Mouse (Mus musculus): ENCODE data around the gene Zfp423. TPM values are rescaled to one million over a fixed set of nuclear protein-coding genes. Genes with fewer than 3 reads are reported as not detected.

Zfp423 gene
- total RNA-seq, 2 experiments from 2014 or later = 27.1 to 29.8 TPM

DNA sequence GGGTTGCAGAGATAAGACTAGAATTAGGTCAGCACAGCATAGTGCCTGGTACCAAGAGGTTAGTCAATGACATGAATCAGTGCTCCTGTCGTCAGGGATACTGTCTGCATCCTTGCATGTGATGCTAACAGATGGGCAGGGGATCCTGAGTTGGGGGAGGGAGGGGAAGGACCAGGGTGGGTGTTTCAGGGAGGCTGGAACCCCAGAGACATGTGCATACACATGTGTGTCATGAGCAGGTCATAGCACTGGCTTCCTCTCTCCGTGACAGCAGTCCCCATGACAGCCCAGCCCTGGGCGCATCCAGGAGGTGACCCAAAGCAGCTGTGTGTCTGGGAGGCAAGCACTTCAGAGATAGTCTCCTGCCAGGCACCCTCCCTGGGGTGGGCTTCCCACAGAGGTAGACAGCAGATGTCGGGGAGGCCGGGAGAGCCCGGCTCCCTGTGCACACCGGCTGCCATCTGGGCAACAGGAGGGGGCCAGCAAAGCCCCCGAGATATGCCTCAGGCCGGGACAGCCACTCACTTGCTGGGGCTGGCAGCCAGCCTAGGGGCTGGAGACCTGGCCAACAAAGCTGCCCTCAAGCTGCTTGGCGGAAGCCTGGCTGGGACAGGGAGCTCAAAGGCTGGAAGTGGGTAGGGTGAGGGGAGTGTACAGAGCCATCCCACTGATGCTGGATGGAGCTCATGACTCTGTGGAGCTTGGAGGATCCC is 272.3 kb downstream of the Zfp423 start:
- DNase-seq (ENCODE audit: low spot score in 2 of 2) = no peak
- intact Hi-C loops (cut with DNase I) = no loop called here

DNA sequence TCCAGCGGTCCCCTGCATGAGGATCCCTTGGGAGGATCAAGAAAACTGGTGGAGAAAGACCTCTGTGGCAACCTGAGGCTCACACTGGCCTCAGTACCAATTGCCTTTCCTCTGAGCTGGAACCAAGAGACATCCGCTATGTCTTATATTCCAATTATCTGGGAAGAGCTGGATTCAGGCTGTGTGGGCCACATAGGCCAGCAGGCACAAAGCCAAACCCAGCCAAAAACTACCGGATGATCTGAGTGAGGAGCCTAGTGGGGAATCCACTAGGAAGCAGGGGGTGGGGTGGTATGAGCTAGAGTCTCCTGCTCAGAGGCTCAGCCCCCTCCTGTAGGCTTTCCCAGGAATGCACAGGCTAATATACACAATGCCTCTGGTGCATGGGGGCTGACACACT is 273.4 kb downstream of the Zfp423 start:
- DNase-seq (ENCODE audit: low spot score in 2 of 2) = no peak
- intact Hi-C loops (cut with DNase I) = no loop called here

DNA sequence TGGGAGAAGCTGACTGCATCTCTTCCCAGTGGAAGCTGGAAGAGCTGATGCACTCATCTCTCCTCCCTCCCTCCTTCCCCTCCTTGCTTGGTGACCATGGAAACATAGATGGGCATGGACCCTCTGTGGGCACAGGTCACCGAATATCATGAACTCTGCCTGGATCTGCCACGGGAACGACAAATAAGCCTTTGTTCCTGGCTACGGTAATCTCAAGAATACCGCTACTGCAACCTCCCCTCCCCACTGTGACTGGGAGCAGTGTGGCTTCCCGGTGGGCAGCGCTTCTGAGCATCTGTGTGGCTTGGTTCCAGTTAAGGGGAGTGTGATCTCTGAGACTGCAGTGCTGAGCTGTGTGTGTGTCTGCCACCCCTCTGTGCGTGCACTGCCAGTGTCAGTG is 274.0 kb downstream of the Zfp423 start:
- no peak for DNase-seq (ENCODE audit: low spot score in 2 of 2)
- intact Hi-C loops (cut with DNase I) = no loop called here

DNA sequence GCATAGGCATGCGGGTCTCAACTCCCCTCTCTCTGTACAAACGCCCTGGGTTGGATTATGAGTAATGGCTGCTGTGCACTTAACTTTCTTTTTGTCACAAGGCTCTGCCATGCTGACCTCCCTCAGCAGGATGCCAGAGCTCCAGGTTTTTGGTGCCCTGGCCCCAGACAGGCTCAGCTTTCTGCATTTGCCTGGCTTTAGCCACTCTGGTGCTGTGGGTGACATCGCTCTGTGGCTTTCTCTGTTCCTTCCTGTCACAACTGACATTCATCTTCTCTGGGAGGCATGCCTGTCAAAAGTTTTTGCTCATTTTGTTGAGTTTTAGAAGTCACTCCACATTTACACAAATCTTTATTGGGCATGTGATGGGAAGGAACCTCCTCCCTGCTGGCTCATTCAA is 277.3 kb downstream of the Zfp423 start:
- DNase-seq (ENCODE audit: low spot score in 2 of 2) = no peak
- intact Hi-C loops (cut with DNase I) = no loop called here

DNA sequence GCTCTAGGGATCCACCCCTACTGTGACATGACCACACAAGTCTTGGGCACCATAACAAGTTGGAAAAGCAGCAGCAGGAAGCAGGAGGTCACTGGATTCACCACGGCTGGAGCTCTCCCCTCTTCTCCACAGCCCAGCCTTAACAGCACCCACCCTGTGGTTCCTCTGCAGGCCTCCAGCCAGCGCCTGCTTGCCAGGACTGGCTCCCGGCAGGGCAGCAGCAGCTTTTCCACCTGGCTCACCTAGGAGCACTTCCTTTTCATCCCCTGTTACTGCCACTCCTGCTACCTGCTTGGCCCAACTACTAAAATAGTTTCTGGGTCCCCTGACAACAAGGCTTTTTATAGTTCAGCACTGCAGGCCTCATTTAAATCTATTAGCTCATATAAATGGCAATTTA is 279.4 kb downstream of the Zfp423 start:
- intact Hi-C loops (cut with DNase I) = no loop called here
- DNase-seq (ENCODE audit: low spot score in 2 of 2) = no peak

DNA sequence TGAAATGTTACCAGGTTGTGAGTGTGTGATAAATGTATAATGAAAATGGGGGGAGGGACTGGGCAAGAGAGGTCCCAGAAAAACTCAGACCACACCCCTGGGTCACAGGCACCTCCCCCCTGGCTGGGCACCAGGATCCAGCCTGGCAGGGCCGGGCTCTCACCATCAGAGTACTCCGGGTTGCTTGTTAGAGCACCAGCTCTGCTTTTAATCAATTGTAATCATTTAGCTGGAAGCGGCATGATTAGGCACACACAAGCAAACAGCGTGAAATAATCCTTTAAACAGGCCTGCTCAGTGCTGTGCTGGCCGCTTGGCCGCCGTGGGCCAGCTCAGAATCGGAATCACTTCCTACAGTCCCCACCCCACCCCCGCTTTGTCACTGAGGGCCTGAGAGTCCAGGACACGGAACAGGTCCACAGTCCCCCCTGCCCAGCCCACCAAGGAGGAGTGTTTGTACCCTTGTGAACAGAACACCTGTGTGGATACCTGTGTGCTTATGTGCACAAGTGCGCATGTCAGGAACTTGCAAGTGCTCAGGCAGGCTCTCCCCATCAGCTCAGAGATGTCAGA is 279.9 kb downstream of the Zfp423 start:
- no peak for DNase-seq (ENCODE audit: low spot score in 2 of 2)
- intact Hi-C loops (cut with DNase I) = no loop called here

DNA sequence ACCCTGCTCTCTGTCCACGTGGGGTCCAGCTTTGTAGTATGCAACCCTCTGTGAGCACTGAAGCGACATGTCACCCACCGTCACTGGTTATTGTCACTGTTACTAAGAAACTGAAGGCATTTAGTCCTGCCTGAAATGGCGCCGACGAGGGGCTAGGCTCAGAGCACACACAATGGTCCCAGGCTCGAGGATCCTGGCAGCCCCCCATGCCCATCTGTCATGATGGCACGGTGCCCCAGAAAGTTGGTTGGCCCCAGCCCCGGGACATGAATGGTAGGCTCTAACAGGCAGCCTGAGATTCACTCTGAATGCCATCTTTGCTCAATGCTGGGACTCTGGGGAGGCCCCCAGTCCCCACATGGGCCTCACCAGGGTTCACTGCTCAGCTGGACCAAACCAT is 284.0 kb downstream of the Zfp423 start:
- intact Hi-C loops (cut with DNase I) = no loop called here
- DNase-seq (ENCODE audit: low spot score in 2 of 2) = no peak

DNA sequence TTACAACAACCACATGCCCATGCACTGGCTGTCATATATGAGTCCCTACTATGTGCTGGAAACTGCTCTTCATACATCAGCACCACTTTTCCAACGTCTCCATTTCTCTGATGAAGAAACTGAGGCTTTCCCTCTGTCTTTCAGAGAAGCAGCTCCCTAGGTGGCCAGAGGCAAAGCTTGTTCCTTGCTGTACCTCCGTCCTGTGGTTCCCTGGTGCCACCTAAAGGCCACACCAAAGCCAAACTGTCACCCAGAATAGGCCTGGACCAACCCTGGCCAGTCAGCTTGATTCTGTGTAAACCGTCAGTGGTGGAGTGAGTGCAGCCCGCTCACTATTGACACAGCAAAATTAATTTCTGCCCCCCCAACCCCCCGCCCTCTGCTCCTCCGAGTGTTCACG is 285.2 kb downstream of the Zfp423 start:
- DNase-seq (ENCODE audit: low spot score in 2 of 2) = no peak
- intact Hi-C loops (cut with DNase I) = no loop called here

DNA sequence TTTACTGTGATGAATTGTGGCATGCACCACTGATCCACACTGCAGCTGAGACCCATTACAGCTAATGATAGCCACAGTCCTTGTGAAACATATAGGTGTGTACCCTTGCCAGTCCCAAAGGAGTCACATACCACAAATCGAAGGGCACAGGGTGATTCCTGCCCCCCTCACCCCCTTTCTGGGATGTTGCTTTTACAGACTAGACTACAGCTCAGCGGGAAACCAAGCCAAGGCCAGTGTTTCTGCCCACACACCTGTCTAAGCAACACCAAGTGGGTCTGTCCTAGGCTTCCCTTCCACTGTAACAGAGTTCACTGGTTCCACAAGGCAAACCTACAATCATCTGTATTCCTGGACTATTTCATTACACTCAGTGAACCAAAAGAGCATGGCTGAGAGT is 287.2 kb downstream of the Zfp423 start:
- DNase-seq (ENCODE audit: low spot score in 2 of 2) = no peak
- intact Hi-C loops (cut with DNase I) = no loop called here

DNA sequence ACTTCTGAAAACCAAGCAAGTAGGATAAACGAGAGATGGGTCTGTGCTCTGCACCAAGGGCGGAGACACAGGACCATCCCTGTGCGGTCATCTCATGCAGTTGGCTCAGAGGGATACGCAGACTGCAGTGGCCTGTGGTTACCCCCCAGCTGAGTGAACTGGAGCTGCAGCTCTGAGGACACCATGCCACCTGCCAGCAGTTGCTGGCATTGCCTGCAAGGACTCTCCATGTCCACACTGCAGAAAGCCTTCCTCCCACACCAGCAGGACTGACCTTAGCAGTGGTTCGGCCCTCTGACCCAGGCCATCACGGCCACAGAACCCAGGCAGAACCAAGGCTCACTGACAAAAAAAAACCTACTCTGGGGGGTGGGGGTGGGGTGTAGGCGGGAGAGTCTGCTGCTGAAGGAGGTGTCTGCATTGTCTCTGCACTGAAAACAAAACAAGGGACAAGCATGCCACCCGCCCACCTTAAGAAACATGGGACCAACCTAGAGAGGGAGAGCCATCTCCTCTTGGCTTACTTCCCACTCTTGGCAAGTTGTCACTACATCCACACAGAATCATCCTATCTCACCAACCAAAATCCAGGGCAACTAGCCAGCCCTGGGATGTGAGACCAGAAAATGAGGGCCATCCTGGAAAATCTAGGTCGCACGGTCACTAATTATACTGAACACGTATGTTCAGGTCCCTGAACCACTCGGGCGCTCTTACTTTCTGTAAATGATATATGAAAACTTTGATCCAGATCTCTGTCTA is 288.0 kb downstream of the Zfp423 start:
- intact Hi-C loops (cut with DNase I) = no loop called here
- DNase-seq (ENCODE audit: low spot score in 2 of 2) = no peak

DNA sequence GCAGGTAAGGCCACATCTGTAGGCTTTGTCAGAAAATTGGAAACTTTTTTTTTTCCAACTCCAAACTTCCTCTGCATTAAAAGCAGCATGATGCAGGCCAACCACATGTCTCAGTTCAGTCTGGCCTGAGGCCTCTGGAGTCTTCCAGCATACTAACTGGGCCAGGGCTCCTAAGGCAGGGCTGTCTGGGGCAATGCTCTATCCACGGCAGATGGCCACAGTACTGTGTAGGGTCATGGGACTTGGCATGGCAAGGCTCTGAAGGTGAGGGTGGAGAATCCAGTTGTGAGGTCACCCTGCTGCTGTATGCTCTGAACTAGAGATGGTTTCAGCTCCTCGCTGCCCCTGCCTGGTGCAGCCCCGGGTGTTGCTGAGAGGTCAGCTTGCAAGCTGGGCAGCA is 289.2 kb downstream of the Zfp423 start:
- no peak for DNase-seq (ENCODE audit: low spot score in 2 of 2)
- intact Hi-C loops (cut with DNase I) = no loop called here

DNA sequence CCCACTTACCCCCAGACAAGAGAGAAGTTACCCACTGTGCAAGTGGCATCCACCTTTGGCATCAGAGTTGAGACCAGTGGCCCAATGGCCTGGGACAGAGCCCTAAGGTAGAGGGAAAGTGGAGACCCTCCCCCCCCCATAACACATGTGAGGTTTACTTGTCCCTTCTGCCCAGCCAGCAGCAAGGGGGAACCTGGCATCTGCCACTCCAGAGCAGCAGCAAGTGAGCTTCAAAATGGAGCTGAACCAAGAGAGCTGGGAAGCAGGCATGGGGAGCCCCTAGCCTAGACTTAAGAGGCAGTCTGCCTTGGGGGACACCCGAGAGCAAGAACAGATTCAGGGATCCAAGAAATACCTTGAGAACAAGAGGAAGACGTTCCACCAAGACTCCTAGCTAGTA is 290.7 kb downstream of the Zfp423 start:
- DNase-seq (ENCODE audit: low spot score in 2 of 2) = no peak
- intact Hi-C loops (cut with DNase I) = loop anchor here (5.0 kb wide), 1 partner anchor 294 kb away; no protein-coding TSS in a partner anchor

DNA sequence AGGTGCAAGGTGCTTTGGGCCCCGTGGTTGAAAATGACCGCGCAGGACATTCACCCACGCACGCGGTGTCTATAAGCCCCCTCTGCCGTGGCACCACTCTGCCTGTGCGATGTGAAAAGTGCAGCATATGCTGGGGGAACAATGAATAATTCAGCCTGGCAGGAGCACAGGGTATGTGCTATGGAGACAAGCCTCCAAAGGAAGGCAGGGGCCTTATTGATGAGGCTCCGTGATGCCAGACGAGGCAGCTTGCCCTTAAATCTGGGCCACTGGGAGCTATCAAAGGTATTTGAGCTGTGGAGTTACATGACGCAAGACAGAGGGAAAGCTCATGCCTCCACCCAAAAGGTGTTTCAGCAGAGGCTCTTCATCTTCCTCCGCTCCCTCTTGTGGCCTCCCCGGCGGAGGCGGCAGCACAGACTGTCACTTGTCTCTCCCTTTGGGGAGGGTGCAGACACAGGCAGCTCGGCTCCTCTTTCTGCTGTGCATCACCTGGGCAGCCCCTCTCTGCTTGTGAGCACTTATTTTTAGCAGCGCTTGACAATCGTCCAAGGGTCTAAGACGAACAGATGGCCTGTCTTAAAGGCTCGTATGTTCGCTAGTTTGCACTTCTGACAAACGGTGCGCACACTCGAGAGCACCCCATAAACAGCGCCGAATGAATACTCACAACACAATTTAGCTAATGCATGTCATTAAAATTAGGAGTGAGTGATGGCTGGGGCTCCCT is 291.3 kb downstream of the Zfp423 start:
- intact Hi-C loops (cut with DNase I) = loop anchor here (5.0 kb wide), 1 partner anchor 294 kb away; no protein-coding TSS in a partner anchor
- peak; percentile 41 to 63 for DNase-seq (ENCODE audit: low spot score in 2 of 2)

DNA sequence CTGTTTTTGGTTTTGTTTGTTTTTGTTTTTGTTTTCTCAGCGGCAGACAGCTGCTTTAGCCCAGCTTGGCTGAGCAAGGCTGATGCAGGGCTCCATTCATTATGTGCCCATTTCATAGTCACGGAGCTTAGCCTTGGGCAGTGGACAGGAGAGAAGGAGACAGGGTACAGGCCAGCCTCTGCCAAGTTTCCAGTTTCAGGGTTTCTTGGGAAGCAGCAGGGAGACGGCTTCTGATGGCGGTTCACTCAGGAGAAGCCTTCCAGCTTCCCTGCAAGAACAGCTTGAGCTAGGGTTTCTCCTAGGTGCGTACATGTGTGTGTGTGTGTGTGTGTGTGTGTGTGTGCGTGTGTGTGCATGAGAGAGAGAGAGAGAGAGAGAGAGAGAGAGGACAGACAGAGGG is 292.1 kb downstream of the Zfp423 start:
- no peak for DNase-seq (ENCODE audit: low spot score in 2 of 2)
- intact Hi-C loops (cut with DNase I) = loop anchor here (5.0 kb wide), 1 partner anchor 295 kb away; no protein-coding TSS in a partner anchor

DNA sequence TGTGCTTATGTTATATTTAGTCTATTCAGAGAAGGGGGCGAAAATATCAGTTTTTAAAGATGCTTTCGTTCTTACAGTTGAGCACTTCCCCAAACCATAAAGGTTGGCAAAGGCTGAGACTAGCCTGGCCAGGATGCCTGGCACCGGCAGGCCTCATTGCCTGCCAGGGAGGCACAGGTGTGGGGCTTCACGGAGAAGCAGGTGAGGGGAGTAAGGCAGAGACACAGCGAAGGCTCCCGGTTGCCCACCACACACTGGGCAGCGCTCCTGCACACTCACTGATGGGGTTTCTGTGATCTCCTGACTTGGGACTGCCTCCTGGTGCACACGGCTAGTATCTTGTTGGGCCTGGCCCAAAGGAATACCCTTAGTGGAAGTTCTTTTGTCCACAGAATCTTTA is 294.1 kb downstream of the Zfp423 start:
- DNase-seq (ENCODE audit: low spot score in 2 of 2) = no peak
- intact Hi-C loops (cut with DNase I) = loop anchor here (5.0 kb wide), 1 partner anchor 297 kb away; no protein-coding TSS in a partner anchor

DNA sequence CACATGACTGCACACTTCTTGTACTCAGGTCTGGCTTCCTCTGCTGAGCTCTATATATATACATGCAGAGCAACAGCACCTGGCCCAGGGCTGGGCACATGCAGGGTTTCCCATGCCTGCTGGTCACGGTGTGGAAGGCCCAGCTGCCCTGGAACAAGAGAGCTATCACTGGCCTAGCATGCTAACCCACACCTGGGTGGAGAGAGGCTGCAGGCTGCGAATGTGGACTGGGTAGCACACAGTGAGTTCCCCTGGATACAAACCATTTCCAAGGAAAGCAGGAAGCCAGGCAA is 295.2 kb downstream of the Zfp423 start:
- intact Hi-C loops (cut with DNase I) = no loop called here
- DNase-seq (ENCODE audit: low spot score in 2 of 2) = no peak

DNA sequence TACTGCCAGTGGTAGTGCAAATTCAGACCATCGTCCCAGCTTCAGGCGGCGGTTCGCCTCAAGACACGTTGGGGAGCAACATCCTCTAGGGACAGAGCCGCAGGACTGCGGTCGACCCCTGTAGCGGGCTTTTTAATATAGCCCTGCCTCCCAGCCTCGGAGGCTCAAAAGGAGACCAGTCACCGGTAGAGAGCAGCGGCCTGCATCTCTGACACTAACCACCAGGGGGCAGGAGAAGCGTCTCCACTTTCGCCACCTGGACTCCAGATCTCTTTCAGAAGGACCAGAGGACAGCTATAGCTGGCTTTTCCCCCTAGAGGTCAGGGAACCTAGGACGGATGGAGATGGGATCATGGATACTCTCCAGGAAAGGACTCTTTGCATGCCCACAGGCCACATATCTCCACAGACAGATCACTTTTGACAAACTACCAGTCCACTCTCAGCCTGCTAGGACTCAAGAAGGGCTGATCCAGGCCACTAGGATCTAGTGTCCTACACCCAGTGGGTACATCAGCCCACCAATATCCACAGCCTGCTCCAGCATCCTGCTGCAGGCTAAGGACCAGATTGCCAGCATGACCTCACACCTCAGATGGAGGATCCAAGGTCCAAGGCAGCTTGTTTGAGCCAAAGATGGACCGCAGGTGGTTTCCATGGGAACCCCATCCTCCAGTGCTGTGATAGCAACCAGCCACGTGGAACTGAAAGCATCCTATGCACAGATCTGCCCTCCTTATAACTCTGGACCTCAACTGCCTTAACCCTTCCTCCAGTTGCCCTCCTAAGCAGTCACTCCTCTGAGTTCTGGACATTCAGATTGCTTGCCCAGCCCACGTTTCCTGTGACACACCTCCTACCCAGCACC is 295.8 kb downstream of the Zfp423 start:
- intact Hi-C loops (cut with DNase I) = no loop called here

DNA sequence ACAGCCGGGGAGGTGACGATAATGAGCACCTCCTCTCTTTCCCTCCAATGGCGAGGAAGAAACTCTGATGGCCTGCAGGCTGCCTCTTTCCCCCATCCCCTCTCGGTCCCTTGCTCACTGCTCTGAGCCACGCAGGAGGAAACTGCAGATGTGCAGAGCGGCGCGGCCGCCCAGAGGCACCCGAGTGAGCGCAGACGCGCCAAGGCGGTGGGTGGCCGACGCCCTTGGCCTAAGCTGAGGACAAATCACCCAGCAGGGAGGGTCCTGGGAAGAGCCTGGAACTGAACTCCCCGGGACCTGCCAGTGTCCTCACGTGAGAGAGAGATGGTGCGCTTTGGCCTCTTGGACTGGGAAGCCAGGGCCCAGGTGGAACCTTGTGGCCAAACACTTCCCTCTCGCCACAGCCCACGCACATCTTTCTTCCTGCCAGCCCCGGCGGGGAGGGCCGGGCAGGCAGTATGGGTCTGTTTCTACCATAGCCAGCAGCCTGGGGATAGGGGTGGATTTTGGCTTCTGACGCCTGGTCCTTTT is 296.5 kb downstream of the Zfp423 start:
- intact Hi-C loops (cut with DNase I) = no loop called here
- DNase-seq (ENCODE audit: low spot score in 2 of 2) = peak in 1 of 2 experiments; percentile 25

More for the DNA sequence above, 295.8 kb downstream of the Zfp423 start:
- DNase-seq (ENCODE audit: low spot score in 2 of 2) = peak; percentile 80 to 81

DNA sequence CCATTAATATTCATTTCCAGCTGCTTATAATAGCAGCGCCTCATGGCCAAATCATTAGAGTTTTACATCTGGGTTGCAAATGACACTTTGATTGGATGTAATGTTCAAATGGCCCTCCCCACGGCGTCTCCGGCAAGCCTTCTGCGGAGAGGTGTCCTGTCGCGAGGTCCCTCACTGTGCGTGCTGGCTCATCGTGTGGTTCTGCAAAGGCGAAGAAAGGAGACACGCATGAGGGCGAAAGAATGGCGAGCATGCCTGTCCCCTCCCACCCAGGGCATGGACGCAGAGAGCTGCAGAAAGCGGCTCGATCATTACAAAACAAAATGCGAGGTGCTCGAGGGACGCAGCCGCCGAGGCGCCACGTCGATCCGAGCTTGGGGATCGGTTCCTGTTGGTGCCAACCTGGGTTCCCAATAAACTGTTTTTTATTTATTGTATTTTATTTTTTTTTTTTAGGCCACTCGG is 297.1 kb downstream of the Zfp423 start:
- intact Hi-C loops (cut with DNase I) = no loop called here
- DNase-seq (ENCODE audit: low spot score in 2 of 2) = no peak
